Mouse (Mus musculus) cerebellum, postnatal 36 days (tissue): ENCODE results near the gene Kcnk4.

ENCODE experiments used
- DNase-seq, 2 experiments: peaks; one replicate each; pipeline ENCODE4 v3.0.0; 2021 to 2022; ENCODE audit warnings: mixed read lengths in 2 of 2

The Kcnk4 gene

GRCm38 (mm10) chr19:6934195-6934977 is at the start of gene Kcnk4:
Gene Kcnk4, minus strand, starts transcription at chr19:6934515.
- no peak for DNase-seq

- no peak for DNase-seq
These were observed 49.3 kb upstream of the Kcnk4 start for GRCm38 (mm10) chr19:6983621-6984020.

GRCm38 (mm10) chr19:6981465-6981864 is 47.1 kb upstream of the Kcnk4 start:
- no peak for DNase-seq

GRCm38 (mm10) chr19:6980381-6981093 is 46.2 kb upstream of the Kcnk4 start, which contains the start of gene Fkbp2:
Gene Fkbp2, minus strand, starts transcription at chr19:6980501.
- DNase-seq, result peak; percentile 99

GRCm38 (mm10) chr19:6979486-6980380 is 45.4 kb upstream of the Kcnk4 start:
- DNase-seq, result peak; percentile 98 to 100

GRCm38 (mm10) chr19:6979001-6979479 is 44.7 kb upstream of the Kcnk4 start:
- DNase-seq, result peak in 1 of 2 experiments; percentile 34

- DNase-seq, result no peak
These were observed 44.3 kb upstream of the Kcnk4 start for GRCm38 (mm10) chr19:6978639-6978974.

- DNase-seq, result no peak
These were observed 43.7 kb upstream of the Kcnk4 start for GRCm38 (mm10) chr19:6977759-6978638.

GRCm38 (mm10) chr19:6975537-6976521 is 41.5 kb upstream of the Kcnk4 start, which contains the start of gene Plcb3:
Gene Plcb3, minus strand, starts transcription at chr19:6976470.
- no peak for DNase-seq

- peak; percentile 49 to 60 for DNase-seq
These were observed 40.2 kb upstream of the Kcnk4 start, which contains the start of gene Ppp1r14b for GRCm38 (mm10) chr19:6974211-6975205. Gene Ppp1r14b, plus strand, starts transcription at chr19:6974968.

- no peak for DNase-seq
These were observed 39.4 kb upstream of the Kcnk4 start for GRCm38 (mm10) chr19:6973581-6974190.

- no peak for DNase-seq
These were observed 38.1 kb upstream of the Kcnk4 start for GRCm38 (mm10) chr19:6972247-6972917.

GRCm38 (mm10) chr19:6971644-6972043 is 37.3 kb upstream of the Kcnk4 start:
- DNase-seq, result no peak

GRCm38 (mm10) chr19:6970460-6971085 is 36.3 kb upstream of the Kcnk4 start:
- DNase-seq, result no peak

- peak in 1 of 2 experiments; percentile 47 for DNase-seq
These were observed 35.5 kb upstream of the Kcnk4 start for GRCm38 (mm10) chr19:6969665-6970381.

GRCm38 (mm10) chr19:6969291-6969664 is 35.0 kb upstream of the Kcnk4 start:
- no peak for DNase-seq
